Mouse (Mus musculus) ES-E14 (cell line): ENCODE results near the gene Rnf214. TPM values are rescaled to one million over a fixed set of nuclear protein-coding genes. Genes with fewer than 3 reads are reported as not detected.

Experiments
- DNase-seq: peaks from one replicate; pipeline ENCODE4 v3.0.0-alpha.2; 2013; ENCODE audit warnings: low read depth, low spot score
- H3K27ac ChIP-seq: 2 replicates; pipeline ENCODE4 v1.5.1; 2012; ENCODE audit warnings: low read depth, mild to moderate bottlenecking, low read length, moderate library complexity, mixed read lengths; ENCODE audit not compliant: poor library complexity, insufficient read depth, severe bottlenecking
- H3K36me3 ChIP-seq: 2 replicates; pipeline ENCODE4 v1.6.1; 2012; ENCODE audit warnings: mild to moderate bottlenecking, low read length, moderate library complexity, mixed read lengths; ENCODE audit not compliant: control insufficient read depth, poor library complexity, insufficient read depth, severe bottlenecking
- H3K4me1 ChIP-seq, 2 experiments: fragments of 150-350 bp in 1 of 2; sonication (generic) in 1 of 2; 2 replicates each; pipeline ENCODE4 v1.6.1; 2012; ENCODE audit warnings: low read length in 2 of 2, mild to moderate bottlenecking in 1 of 2, mixed read lengths in 1 of 2; ENCODE audit not compliant: control insufficient read depth in 2 of 2, insufficient read depth in 2 of 2, poor library complexity in 1 of 2
- H3K4me3 ChIP-seq, 2 experiments: fragments of 150-350 bp in 1 of 2; sonication (generic) in 1 of 2; 2 replicates each; pipeline ENCODE4 v1.5.1; 2012; ENCODE audit warnings: low read length in 2 of 2, low read depth in 1 of 2, mild to moderate bottlenecking in 1 of 2, mixed read lengths in 1 of 2; ENCODE audit not compliant: insufficient read depth in 1 of 2, poor library complexity in 1 of 2, severe bottlenecking in 1 of 2
- H3K9ac ChIP-seq: 2 replicates; pipeline ENCODE4 v1.6.1; 2012; ENCODE audit warnings: low read depth, mild to moderate bottlenecking, low read length, mixed read lengths; ENCODE audit not compliant: poor library complexity, insufficient read depth, severe bottlenecking
- H3K9me3 ChIP-seq: fragments of 150-350 bp; sonication (generic); 2 replicates; pipeline ENCODE4 v1.6.1; 2012; ENCODE audit warnings: low read depth, mild to moderate bottlenecking, low read length; ENCODE audit not compliant: control insufficient read depth, insufficient read depth
- CHD2 ChIP-seq: IDR thresholded peaks from 2 replicates; pipeline ENCODE4 v1.6.1; 2014; ENCODE audit warnings: mild to moderate bottlenecking, low read depth, low read length, inconsistent platforms
- HCFC1 ChIP-seq: IDR thresholded peaks from 2 replicates; pipeline ENCODE4 v1.6.1; 2012; ENCODE audit warnings: low read length, inconsistent platforms, borderline replicate concordance; ENCODE audit not compliant: insufficient read depth
- MAFK ChIP-seq: IDR thresholded peaks from 2 replicates; pipeline ENCODE4 v1.6.1; 2014; ENCODE audit warnings: mild to moderate bottlenecking, low read depth, low read length, inconsistent platforms; ENCODE audit not compliant: insufficient read depth
- ZC3H11A ChIP-seq: IDR thresholded peaks from 2 replicates; pipeline ENCODE4 v1.6.1; 2012; ENCODE audit warnings: low read depth, mild to moderate bottlenecking, inconsistent platforms, low read length, borderline replicate concordance
- ZNF384 ChIP-seq: IDR thresholded peaks from 2 replicates; pipeline ENCODE4 v1.6.1; 2012; ENCODE audit warnings: low read depth, low read length, inconsistent platforms
- in situ Hi-C, 2 experiments: fragments of 600-800 bp; cut with MboI; formaldehyde crosslinking; loops; one replicate each; pipeline ENCODE4 v1.15.1; 2025; ENCODE audit warnings: low sequenced_read_pairs in 2 of 2, inconsistent platforms in 1 of 2; ENCODE audit not compliant: unreplicated experiment in 2 of 2
- total RNA-seq: library from RNA; depleted of rRNA; stranded (reverse); fragments of 300-350 nt; gene quantifications from 2 replicates; pipeline ENCODE4 v1.2.3, GENCODE M21; 2012

Rnf214 gene
- total RNA-seq, 1 experiment = 13.5 TPM

DNA sequence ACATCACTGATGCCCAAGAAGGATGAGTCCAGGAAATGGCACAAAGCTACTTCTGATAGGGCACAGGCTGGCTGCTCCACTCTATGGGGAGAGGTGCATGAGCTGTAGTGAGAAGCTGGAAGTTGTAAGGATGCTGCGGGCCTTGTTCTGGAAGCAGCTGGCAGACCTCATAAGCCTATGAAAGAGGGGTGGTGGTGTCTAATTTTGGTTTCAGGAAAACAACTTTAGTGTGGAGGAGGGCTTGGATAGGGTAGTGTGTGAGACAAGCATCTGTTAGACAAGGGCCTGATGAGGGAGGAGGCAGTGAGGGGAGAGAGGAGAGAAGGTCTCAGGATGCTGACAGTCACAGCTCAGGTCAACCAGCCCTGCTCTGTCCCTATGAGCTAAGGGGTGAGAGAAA lies 62.9 kb downstream of the Rnf214 start:
- no peak for TF ChIP-seq CHD2
- TF ChIP-seq MAFK = no peak
- no peak for TF ChIP-seq ZNF384
- no peak for TF ChIP-seq HCFC1
- no peak for TF ChIP-seq ZC3H11A
- DNase-seq = no peak
- H3K27ac ChIP-seq = no peak overlapping the region
- peaks cover 16 to 50% of the 10 kb centered on the region in 2 experiments; a peak in 3 of 4 replicates for H3K4me1 ChIP-seq
- no peak overlapping the region for H3K9ac ChIP-seq
- in situ Hi-C loops = no loop called here
- H3K9me3 ChIP-seq = no peaks in the 10 kb centered on the region
- H3K4me3 ChIP-seq = no peak overlapping the region
- H3K36me3 ChIP-seq = no peaks in the 10 kb centered on the region

- TF ChIP-seq MAFK = no peak
- no peak for TF ChIP-seq ZC3H11A
- TF ChIP-seq ZNF384 = no peak
- no peak for TF ChIP-seq HCFC1
- no peak for TF ChIP-seq CHD2
- in situ Hi-C loops = no loop called here
- Histone ChIP-seq H3K4me3 (no peak overlapping the region), H3K27ac (no peak overlapping the region), H3K9me3 (no peaks in the 10 kb centered on the region), H3K9ac (no peak overlapping the region), H3K36me3 (no peaks in the 10 kb centered on the region), H3K4me1 (peaks cover 16 to 44% of the 10 kb centered on the region in 2 experiments; a peak in 3 of 4 replicates)
- no peak for DNase-seq
Measured at GRCm38 (mm10) chr9:45843007-45843406, 63.7 kb downstream of the Rnf214 start.

DNA sequence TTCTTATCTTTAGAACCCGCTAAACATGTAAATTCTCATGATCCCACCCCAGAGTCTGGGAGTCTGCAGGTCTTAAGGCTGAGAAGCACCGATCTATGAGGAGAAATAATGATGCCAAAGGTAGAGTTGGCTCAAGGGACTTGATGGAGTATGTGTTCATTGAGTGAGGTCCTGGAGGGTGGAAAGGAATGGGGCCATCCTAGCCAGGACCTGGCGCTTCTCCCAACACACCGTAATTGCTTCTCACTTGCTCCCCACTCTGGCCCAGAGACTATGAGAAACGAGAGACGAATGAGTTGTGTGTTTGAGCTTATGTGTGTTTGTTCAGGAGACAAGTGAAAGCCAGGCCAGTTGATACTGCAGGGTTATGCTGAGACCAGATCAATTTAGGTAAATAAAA lies 65.3 kb downstream of the Rnf214 start:
- no peak overlapping the region for H3K27ac ChIP-seq
- no peaks in the 10 kb centered on the region for H3K36me3 ChIP-seq
- TF ChIP-seq CHD2 = no peak
- TF ChIP-seq ZNF384 = no peak
- TF ChIP-seq MAFK = no peak
- TF ChIP-seq HCFC1 = no peak
- TF ChIP-seq ZC3H11A = no peak
- in situ Hi-C loops = no loop called here
- no peak for DNase-seq
- H3K4me1 ChIP-seq = peaks cover 12 to 34% of the 10 kb centered on the region in 2 experiments; a peak in 3 of 4 replicates
- H3K4me3 ChIP-seq = no peak overlapping the region
- H3K9me3 ChIP-seq = no peaks in the 10 kb centered on the region
- H3K9ac ChIP-seq = no peak overlapping the region

DNA sequence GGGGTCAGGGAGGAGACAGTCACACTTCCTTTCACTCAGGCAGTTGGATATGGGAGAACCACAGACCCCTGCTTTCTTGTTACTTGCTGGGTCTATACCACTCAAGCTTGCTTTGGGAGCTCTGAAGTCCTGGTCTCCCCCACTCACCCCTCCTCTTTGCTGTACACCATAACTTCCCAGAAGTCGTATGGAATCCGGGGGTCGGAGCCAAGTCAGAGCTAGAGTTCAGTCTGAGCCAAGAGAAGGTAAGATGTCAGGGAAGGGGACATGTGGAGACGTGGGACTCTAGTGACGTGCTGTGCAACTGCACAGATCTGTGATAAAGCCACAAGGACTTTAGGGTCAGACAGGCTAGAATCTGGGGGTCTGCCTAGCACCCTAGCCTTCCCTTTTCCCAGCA lies 66.4 kb downstream of the Rnf214 start:
- Histone ChIP-seq H3K4me3 (peak overlapping the region in 1 of 2 experiments; percentile 80; a peak in 2 of 4 replicates), H3K36me3 (no peaks in the 10 kb centered on the region), H3K9ac (peak overlapping the region; percentile 57), H3K9me3 (no peaks in the 10 kb centered on the region), H3K27ac (no peak overlapping the region), H3K4me1 (peaks cover 12 to 33% of the 10 kb centered on the region in 2 experiments; a peak in 3 of 4 replicates)
- TF ChIP-seq MAFK (no peak), CHD2 (no peak), ZC3H11A (no peak), ZNF384 (no peak), HCFC1 (no peak)
- in situ Hi-C loops = no loop called here
- DNase-seq = no peak

DNA sequence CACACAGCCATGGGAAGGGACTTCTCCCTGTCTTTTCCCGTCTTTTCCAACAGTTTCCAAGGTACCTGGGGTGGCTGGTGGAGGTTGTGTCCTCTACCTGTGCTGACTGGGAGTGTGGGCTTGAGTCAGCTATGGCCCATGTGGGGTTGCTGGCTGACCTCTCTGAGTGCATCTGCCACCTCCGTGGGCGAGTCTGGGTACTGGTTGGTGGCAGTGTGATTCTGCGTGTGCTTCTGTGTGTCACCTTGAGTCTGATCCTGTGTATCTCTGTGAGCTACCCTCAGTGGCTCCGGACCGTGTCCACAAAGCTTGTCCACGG lies 66.8 kb downstream of the Rnf214 start:
- H3K27ac ChIP-seq = no peak overlapping the region

More for the DNA sequence above, 66.8 kb downstream of the Rnf214 start:
- Histone ChIP-seq H3K36me3 (no peaks in the 10 kb centered on the region), H3K4me1 (peaks cover 12 to 33% of the 10 kb centered on the region in 2 experiments; a peak in 3 of 4 replicates), H3K9ac (peak overlapping the region; percentile 57), H3K9me3 (no peaks in the 10 kb centered on the region), H3K4me3 (peak overlapping the region in 1 of 2 experiments; percentile 80; a peak in 2 of 4 replicates)
- no peak for DNase-seq
- TF ChIP-seq CHD2 (no peak), ZNF384 (no peak), HCFC1 (no peak), ZC3H11A (no peak), MAFK (no peak)
- in situ Hi-C loops = no loop called here
